Mouse (Mus musculus): Measurements from ENCODE around the gene Mob1b.

DNA sequence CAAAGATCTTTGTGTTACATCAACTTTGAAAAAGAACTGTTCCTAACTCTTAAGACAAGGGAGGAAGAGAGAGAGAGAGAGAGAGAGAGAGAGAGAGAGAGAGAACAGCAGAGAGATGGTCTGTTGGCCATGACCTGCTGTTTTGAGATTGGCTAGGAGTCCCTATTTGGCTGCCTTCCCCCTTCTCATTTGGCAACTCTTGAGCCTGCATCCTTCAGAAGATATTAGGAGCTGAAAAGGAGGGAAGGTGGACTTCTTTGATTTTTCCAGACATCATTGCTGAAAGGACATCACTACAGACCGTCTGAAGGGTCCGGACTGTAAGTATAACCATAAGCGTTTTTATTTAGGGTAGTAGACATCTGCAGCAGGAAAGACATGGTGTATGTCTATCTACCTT is 73.0 kb downstream of the Mob1b start:
- TF ChIP-seq CTCF (conservative IDR thresholded peaks at IDR 0.05; ENCODE audit: insufficient read depth, insufficient read length, low read depth, low read length) (no peak), POLR2A (IDR thresholded peaks at IDR 0.05; ENCODE audit: low read depth, low read length) (no peak)

Measured in kidney, adult 2 months (tissue).